Mouse (Mus musculus): Measurements from ENCODE around the gene Lancl2.

DNA sequence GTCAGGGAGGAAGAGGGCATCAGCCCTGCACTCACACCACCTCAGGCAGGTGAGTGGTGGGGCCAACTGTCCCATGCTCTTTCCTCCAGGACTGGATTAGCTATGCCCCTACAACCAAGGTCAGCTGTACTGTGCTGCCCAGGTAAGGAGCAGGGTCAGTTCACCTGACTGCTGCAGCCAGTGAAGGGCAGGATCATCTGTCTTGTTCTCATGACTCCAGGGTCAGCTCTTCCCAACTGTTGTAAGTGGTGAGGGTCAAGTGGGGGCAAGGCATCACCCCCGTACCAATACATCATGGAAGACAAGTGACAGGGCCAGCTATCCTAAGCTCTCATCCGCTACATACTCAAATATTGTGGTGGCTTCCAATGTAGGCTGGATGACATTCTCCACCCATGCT, 41.8 kb downstream of the Lancl2 start:
- TF ChIP-seq CTCF (IDR thresholded peaks at IDR 0.05; ENCODE audit: control insufficient read depth, insufficient read depth, insufficient read length), result no peak
- no peak for TF ChIP-seq MAX (IDR thresholded peaks at IDR 0.05)
- TF ChIP-seq CEBPB (IDR thresholded peaks at IDR 0.05; ENCODE audit: low read depth), result no peak
- no peak for TF ChIP-seq USF1 (IDR thresholded peaks at IDR 0.05; ENCODE audit: low read depth)

Measured in C2C12 (cell line).